Mouse (Mus musculus) cortical plate, adult 2 months (tissue): ENCODE measurements around the gene Trpm6.

ENCODE experiments used
- CTCF ChIP-seq: fragments of 200-500 bp; IDR thresholded peaks from 2 replicates; pipeline ENCODE4 v1.5.1; 2011; ENCODE audit warnings: mild to moderate bottlenecking, control low read depth, low read length; ENCODE audit not compliant: insufficient read depth; ENCODE audit errors: extremely low read depth
- POLR2A ChIP-seq: fragments of 200-500 bp; IDR thresholded peaks from 2 replicates; pipeline ENCODE4 v1.6.1; 2011; ENCODE audit warnings: mild to moderate bottlenecking, low read length, control low read depth; ENCODE audit not compliant: insufficient read depth; ENCODE audit errors: extremely low read depth

- TF ChIP-seq POLR2A (no peak), CTCF (no peak)
Observed at GRCm38 (mm10) chr19:18911755-18912340, 162.1 kb downstream of the Trpm6 start.
